Mouse (Mus musculus): ENCODE results near the gene Ntng2.

DNA sequence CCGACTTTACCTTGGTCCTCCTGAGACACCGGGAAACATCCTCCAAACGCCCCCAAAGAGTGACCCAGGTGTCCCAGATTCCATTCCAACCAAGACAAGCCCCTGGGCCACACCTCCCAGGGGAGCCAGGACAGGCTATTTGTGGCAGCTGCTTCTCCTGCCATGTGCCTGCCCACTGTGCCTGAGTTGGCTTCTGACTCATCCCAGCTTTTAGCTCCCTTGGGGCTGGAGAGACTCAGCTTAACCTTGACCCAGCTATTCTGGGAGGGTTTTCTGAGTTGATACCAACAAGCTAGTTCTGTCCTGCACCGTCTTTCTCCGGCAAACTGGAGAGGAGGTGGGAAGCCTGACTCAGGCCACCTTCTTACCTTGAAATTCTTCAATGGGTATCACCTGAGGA, 54.4 kb downstream of the Ntng2 start:
- TF ChIP-seq GATA1 (IDR thresholded peaks at IDR 0.05; ENCODE audit: borderline replicate concordance, low read length) (no peak), FLI1 (IDR thresholded peaks at IDR 0.05; ENCODE audit: low read length) (no peak)
